Mouse (Mus musculus) heart, embryonic 16.5 days (tissue): ENCODE results near the gene Gc. TPM values are rescaled to one million over a fixed set of nuclear protein-coding genes. Genes with fewer than 3 reads are reported as not detected.

Experiments used
- ATAC-seq: fragments of 200-750 bp; cut with Nextera tagmentation; replicated peaks from 2 replicates; pipeline ENCODE4 v1.8.0; 2017; ENCODE audit warnings: moderate number of reproducible peaks; ENCODE audit not compliant: insufficient read depth, low FRiP score; ENCODE audit errors: extremely low read depth
- H3K27ac ChIP-seq: fragments of 300-500 bp; sonication (generic); 2 replicates; pipeline ENCODE4 v1.5.1; 2014; ENCODE audit warnings: mild to moderate bottlenecking, low read length, control low read depth, moderate library complexity
- H3K27me3 ChIP-seq: fragments of 300-500 bp; sonication (generic); 2 replicates; pipeline ENCODE4 v1.6.1; 2014; ENCODE audit warnings: low read length, mixed read lengths; ENCODE audit not compliant: control insufficient read depth, insufficient read depth
- H3K36me3 ChIP-seq: fragments of 300-500 bp; sonication (generic); 2 replicates; pipeline ENCODE4 v1.6.1; 2014; ENCODE audit not compliant: control insufficient read depth, insufficient read depth
- H3K4me1 ChIP-seq: fragments of 300-500 bp; sonication (generic); 2 replicates; pipeline ENCODE4 v1.6.1; 2014; ENCODE audit warnings: low read length, mixed read lengths; ENCODE audit not compliant: control insufficient read depth, insufficient read depth
- H3K4me2 ChIP-seq: fragments of 300-500 bp; sonication (generic); 2 replicates; pipeline ENCODE4 v1.6.1; 2014; ENCODE audit warnings: low read depth, mild to moderate bottlenecking, control low read depth, low read length
- H3K4me3 ChIP-seq: fragments of 300-500 bp; sonication (generic); 2 replicates; pipeline ENCODE4 v1.5.1; 2014; ENCODE audit warnings: mild to moderate bottlenecking, control low read depth, low read length
- H3K9ac ChIP-seq: fragments of 300-500 bp; sonication (generic); 2 replicates; pipeline ENCODE4 v1.6.1; 2014; ENCODE audit warnings: low read length, control low read depth
- H3K9me3 ChIP-seq: fragments of 300-500 bp; sonication (generic); replicated peaks from 2 replicates; pipeline ENCODE4 v1.6.1; 2016; ENCODE audit warnings: low read length; ENCODE audit not compliant: control insufficient read depth
- WGBS: fragments of 180-500 bp; shearing (Covaris S2); extraction: QIAGEN DNeasy Blood & Tissue Kit; methylation state at CpG from one replicate; pipeline ENCODE4 v1.1.7; 2014; 5-methylcytosine and 5-hydroxymethylcytosine counted together
- polyA plus RNA-seq: library from polyadenylated mRNA; unstranded; fragments of >200 nt; fragmentation: Nextera tagmentation; extraction: Ambion mirVana; gene quantifications from 2 replicates; pipeline ENCODE4 v1.2.1, GENCODE M21; 2015

Gene Gc
- polyA plus RNA-seq, 1 experiment from 2014 or later: 0.43 TPM

DNA sequence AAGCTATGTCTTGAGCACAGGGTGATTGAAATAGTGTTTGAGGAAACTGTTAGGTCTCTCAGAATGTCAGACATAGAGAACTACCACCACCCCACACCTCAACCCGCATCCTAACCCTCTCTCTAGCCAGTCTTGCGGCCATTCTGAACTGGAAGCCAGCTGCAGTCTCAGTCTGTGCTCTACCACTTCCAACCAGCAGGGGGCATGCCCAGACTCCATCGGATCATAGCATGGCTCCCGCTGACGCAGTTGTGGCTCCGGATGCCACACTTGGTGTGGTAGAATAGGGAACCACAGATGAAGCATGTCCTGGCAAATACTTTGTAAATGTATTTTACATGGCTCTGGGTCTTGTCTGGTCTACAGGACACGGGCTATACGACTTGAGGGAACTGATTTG is 2.2 kb downstream of the Gc start:
- H3K9ac ChIP-seq: no peak overlapping the region
- H3K27ac ChIP-seq: no peak overlapping the region
- no peaks in the 10 kb centered on the region for H3K27me3 ChIP-seq
- no peak overlapping the region for H3K4me3 ChIP-seq
- no peaks in the 10 kb centered on the region for H3K9me3 ChIP-seq
- no peak overlapping the region for H3K4me2 ChIP-seq
- no peak for ATAC-seq
- no peaks in the 10 kb centered on the region for H3K4me1 ChIP-seq
- 50% methylated on average over 8 of the region's 8 CpGs for WGBS
- no peaks in the 10 kb centered on the region for H3K36me3 ChIP-seq

GRCm38 (mm10) chr5:89450798-89451197 is 6.9 kb downstream of the Gc start:
- no peaks in the 10 kb centered on the region for H3K4me1 ChIP-seq
- H3K36me3 ChIP-seq: no peaks in the 10 kb centered on the region
- no peak overlapping the region for H3K9ac ChIP-seq
- H3K27ac ChIP-seq: no peak overlapping the region
- H3K27me3 ChIP-seq: no peaks in the 10 kb centered on the region
- H3K4me2 ChIP-seq: no peak overlapping the region
- ATAC-seq: no peak
- H3K4me3 ChIP-seq: no peak overlapping the region
- H3K9me3 ChIP-seq: no peaks in the 10 kb centered on the region

GRCm38 (mm10) chr5:89449325-89449724 is 8.4 kb downstream of the Gc start:
- 87% methylated on average over 9 of the region's 9 CpGs for WGBS

DNA sequence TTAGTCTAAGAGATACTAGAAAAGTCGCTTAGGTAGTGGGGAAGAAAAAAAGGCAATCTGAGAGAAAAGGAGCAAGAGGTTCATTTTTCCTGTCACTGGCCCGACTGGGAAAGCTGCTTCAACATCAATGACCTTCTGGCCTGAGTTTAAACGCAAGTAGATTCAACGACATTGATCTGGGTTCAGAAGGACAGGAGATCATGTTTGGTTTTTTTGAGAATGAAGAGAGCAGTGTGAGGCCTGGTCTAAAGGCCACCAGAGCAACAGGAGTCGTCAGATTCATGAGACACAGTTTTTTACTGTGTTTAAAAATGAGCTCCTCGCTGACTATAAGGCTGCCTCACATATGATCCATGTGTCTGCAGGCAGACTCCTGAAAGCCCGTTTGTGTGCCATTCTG is 9.7 kb downstream of the Gc start:
- Histone ChIP-seq H3K4me3 (no peak overlapping the region), H3K27ac (no peak overlapping the region), H3K36me3 (no peaks in the 10 kb centered on the region), H3K9ac (no peak overlapping the region), H3K9me3 (no peaks in the 10 kb centered on the region), H3K4me1 (no peaks in the 10 kb centered on the region), H3K27me3 (no peaks in the 10 kb centered on the region), H3K4me2 (no peak overlapping the region)
- 61% methylated on average over 7 of the region's 7 CpGs for WGBS
- ATAC-seq: no peak

More at GRCm38 (mm10) chr5:89449325-89449724, 8.4 kb downstream of the Gc start:
- Histone ChIP-seq H3K9me3 (no peaks in the 10 kb centered on the region), H3K36me3 (no peaks in the 10 kb centered on the region), H3K27me3 (no peaks in the 10 kb centered on the region), H3K4me3 (no peak overlapping the region), H3K27ac (no peak overlapping the region), H3K9ac (no peak overlapping the region), H3K4me2 (no peak overlapping the region), H3K4me1 (no peaks in the 10 kb centered on the region)
- ATAC-seq: no peak

GRCm38 (mm10) chr5:89444360-89444759 is 13.3 kb downstream of the Gc start:
- H3K27ac ChIP-seq: no peak overlapping the region
- H3K9me3 ChIP-seq: no peaks in the 10 kb centered on the region
- no peaks in the 10 kb centered on the region for H3K36me3 ChIP-seq
- H3K4me3 ChIP-seq: no peak overlapping the region
- no peak for ATAC-seq
- H3K4me2 ChIP-seq: no peak overlapping the region
- no peaks in the 10 kb centered on the region for H3K4me1 ChIP-seq
- H3K27me3 ChIP-seq: no peaks in the 10 kb centered on the region
- WGBS: 84% methylated on average over 4 of the region's 4 CpGs
- H3K9ac ChIP-seq: no peak overlapping the region

DNA sequence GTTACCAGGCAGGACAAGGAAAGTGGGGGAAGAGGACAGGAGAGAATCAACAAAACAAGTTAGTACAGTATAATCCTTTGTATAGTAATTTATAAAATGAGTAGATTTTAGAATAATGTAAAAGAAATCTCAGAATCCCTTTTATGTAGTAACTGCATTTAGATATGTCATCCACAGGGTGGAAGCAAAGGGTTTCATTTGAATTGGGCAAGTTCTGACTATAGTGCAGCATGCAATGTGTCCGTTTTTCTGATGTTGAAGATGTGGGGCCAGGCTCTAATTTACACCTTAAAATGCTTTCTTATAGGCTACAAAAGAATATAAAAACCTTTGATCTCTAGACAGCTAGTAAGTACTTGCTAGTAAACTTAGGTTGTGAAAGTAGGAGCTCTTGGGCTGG is 46.2 kb downstream of the Gc start:
- no peaks in the 10 kb centered on the region for H3K27me3 ChIP-seq
- WGBS: 55% methylated on average over 1 of the region's 1 CpGs
- no peak overlapping the region for H3K4me3 ChIP-seq
- no peak overlapping the region for H3K9ac ChIP-seq
- no peak overlapping the region for H3K4me2 ChIP-seq
- no peaks in the 10 kb centered on the region for H3K4me1 ChIP-seq
- no peaks in the 10 kb centered on the region for H3K9me3 ChIP-seq
- no peak for ATAC-seq
- H3K36me3 ChIP-seq: no peaks in the 10 kb centered on the region
- H3K27ac ChIP-seq: no peak overlapping the region

DNA sequence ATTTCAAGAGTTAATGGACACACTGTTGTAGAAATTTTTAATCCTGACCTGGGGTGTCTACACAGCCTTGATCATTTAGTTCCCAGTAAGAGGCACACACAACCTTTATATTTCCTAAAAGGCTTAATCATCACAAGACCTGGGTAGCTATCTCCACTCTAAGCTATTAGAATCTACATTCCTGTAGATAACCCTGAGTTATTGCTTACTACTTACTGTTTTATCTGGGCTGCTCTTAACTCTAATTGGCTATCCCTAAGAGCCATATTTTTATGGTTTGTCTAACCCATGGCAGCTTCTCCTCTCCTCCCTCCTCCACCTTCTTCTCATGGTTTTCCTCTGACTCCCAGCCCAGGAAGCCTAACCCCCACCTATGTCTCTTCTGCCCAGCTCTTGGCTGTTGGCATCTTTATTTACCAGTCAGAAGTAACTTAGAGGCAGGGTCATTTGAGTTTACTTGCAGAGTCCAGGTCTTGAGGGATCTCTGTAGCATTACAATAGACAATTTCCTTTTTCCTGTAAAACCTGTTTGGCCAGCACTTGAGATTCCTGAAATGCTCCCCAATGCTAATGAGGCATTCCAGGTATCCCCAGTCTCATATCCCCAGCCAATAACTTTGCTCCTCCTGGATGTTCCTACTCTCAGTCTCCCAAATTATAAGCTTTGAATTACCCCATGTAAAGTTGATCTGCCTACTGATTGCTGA is 50.2 kb downstream of the Gc start:
- no peak overlapping the region for H3K4me2 ChIP-seq
- H3K27me3 ChIP-seq: no peaks in the 10 kb centered on the region
- no peak overlapping the region for H3K27ac ChIP-seq
- H3K9me3 ChIP-seq: no peaks in the 10 kb centered on the region
- H3K9ac ChIP-seq: no peak overlapping the region
- no peak overlapping the region for H3K4me3 ChIP-seq
- ATAC-seq: no peak
- no peaks in the 10 kb centered on the region for H3K36me3 ChIP-seq
- H3K4me1 ChIP-seq: no peaks in the 10 kb centered on the region

DNA sequence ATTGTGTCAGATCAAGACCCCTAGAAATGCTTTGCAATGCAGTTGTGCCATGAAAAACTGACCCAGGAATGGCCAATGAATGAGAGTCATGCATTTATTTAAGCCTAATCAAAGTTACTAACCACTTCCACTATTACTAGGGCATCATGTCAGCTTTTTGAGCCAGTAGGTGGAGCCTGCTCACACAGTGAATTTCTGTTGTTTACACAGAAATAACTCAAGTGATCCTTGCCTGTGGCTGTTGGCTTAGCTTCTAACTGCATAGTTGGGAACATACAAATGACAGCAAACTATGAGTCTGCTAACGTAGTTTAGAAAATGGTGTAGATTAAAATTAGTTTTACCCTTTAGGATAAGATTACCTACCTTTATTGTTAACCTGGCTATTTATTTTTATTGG is 52.6 kb downstream of the Gc start:
- H3K36me3 ChIP-seq: no peaks in the 10 kb centered on the region
- H3K27me3 ChIP-seq: no peaks in the 10 kb centered on the region
- no peak for ATAC-seq
- no peaks in the 10 kb centered on the region for H3K9me3 ChIP-seq
- no peak overlapping the region for H3K4me2 ChIP-seq
- no peaks in the 10 kb centered on the region for H3K4me1 ChIP-seq
- H3K27ac ChIP-seq: no peak overlapping the region
- no peak overlapping the region for H3K9ac ChIP-seq
- no peak overlapping the region for H3K4me3 ChIP-seq
- 67% methylated on average over 1 of the region's 1 CpGs for WGBS

GRCm38 (mm10) chr5:89390405-89390804 is 67.3 kb downstream of the Gc start:
- Histone ChIP-seq H3K4me2 (no peak overlapping the region), H3K36me3 (no peaks in the 10 kb centered on the region), H3K4me1 (no peaks in the 10 kb centered on the region), H3K9ac (no peak overlapping the region), H3K27ac (no peak overlapping the region), H3K4me3 (no peak overlapping the region), H3K9me3 (peaks cover 6% of the 10 kb centered on the region; the same call in 1 of the 2 replicates), H3K27me3 (no peaks in the 10 kb centered on the region)
- WGBS: 35% methylated on average over 1 of the region's 1 CpGs
- no peak for ATAC-seq
